ENCODE assay signal across 9 mouse cellular contexts in the genomic region with DNA sequence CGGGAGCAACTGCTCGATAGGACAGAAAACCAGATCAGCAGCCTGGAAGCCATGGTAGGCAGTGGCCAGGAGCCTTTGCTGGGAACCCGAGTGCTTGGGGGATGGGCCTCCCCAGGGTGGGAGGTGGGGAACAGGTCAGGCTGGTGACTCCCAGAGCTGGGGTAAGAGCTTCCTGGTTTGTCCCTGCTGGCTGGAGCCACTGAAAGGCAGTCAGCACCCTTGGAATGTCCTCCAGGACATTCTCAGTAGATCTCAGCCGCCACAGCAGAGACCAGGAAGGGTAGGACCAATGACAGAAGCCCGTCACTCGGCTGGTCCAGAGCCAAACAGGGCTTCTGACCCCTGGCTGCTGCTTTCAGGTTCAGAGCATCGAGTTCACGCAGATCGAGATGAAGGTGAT. TPM values are rescaled to one million over a fixed set of nuclear protein-coding genes. Genes with fewer than 3 reads are reported as not detected.
DNase-seq lines count a peak whose midpoint lies in the region; ATAC-seq lines count a peak whose summit lies in the region.
"Had no signal": no experiment of that assay in that cellular context is flagged by ENCODE, and none has a peak within 500 bp of the region (broad histone marks: within the 10 kb centered on the region; RNA-seq: fewer than 3 reads in every experiment).

No protein-coding gene starts in this region.

- peaks cover 28% of the 10 kb centered on the region for H3K4me1 ChIP-seq in hindbrain, embryonic 12.5 days
- peaks cover 26% of the 10 kb centered on the region for H3K4me1 ChIP-seq in hindbrain, embryonic 14.5 days (replicated peaks; ENCODE audit: control insufficient read depth, insufficient read depth, low read length)
- peaks cover 37% of the 10 kb centered on the region for H3K4me1 ChIP-seq in embryonic facial prominence, embryonic 10.5 days
- peaks cover 33% of the 10 kb centered on the region for H3K4me1 ChIP-seq in liver, embryonic 12.5 days

- H3K9me3 ChIP-seq in hindbrain, embryonic 12.5 days (replicated peaks) = no peaks in the 10 kb centered on the region
- H3K9me3 ChIP-seq in hindbrain, embryonic 14.5 days (ENCODE audit: control insufficient read depth, low read length) = no peaks in the 10 kb centered on the region
- H3K9me3 ChIP-seq in embryonic facial prominence, embryonic 10.5 days = no peaks in the 10 kb centered on the region
- no peaks in the 10 kb centered on the region for H3K9me3 ChIP-seq in liver, embryonic 12.5 days (replicated peaks)

- no peaks in the 10 kb centered on the region for H3K27me3 ChIP-seq in hindbrain, embryonic 12.5 days
- H3K27me3 ChIP-seq in hindbrain, embryonic 14.5 days (ENCODE audit: control insufficient read depth, insufficient read depth, low read length) = no peaks in the 10 kb centered on the region
- H3K27me3 ChIP-seq in embryonic facial prominence, embryonic 10.5 days (replicated peaks; ENCODE audit: low read depth, poor library complexity, severe bottlenecking) = no peaks in the 10 kb centered on the region
- H3K27me3 ChIP-seq in liver, embryonic 12.5 days (replicated peaks) = no peaks in the 10 kb centered on the region

- no peak overlapping the region for H3K4me3 ChIP-seq in hindbrain, embryonic 12.5 days
- H3K4me3 ChIP-seq in hindbrain, embryonic 14.5 days (replicated peaks; ENCODE audit: low read length) = no peak overlapping the region
- H3K4me3 ChIP-seq in embryonic facial prominence, embryonic 10.5 days = peak overlapping the region; percentile 85; the same call in 1 of the 2 replicates
- 0 out of 2 replicates have a peak overlapping the region, but pooled peaks have one; percentile 92 for H3K4me3 ChIP-seq in liver, embryonic 12.5 days

- H3K27ac ChIP-seq in hindbrain, embryonic 12.5 days = no peak overlapping the region
- H3K27ac ChIP-seq in hindbrain, embryonic 14.5 days = no peak overlapping the region
- H3K27ac ChIP-seq in embryonic facial prominence, embryonic 10.5 days (replicated peaks) = no peak overlapping the region
- H3K27ac ChIP-seq in liver, embryonic 12.5 days = no peak overlapping the region

- no peak overlapping the region for H3K9ac ChIP-seq in hindbrain, embryonic 12.5 days
- no peak overlapping the region for H3K9ac ChIP-seq in hindbrain, embryonic 14.5 days
- H3K9ac ChIP-seq in liver, embryonic 12.5 days = peak overlapping the region; percentile 87; the same call in 1 of the 2 replicates

- H3K4me2 ChIP-seq in hindbrain, embryonic 12.5 days (replicated peaks) = peak overlapping the region; percentile 85; the same call in 1 of the 2 replicates
- no peak overlapping the region for H3K4me2 ChIP-seq in hindbrain, embryonic 14.5 days (replicated peaks)
- peak overlapping the region; percentile 92 for H3K4me2 ChIP-seq in liver, embryonic 12.5 days

- H3K36me3 ChIP-seq in hindbrain, embryonic 12.5 days = peaks cover 48% of the 10 kb centered on the region
- H3K36me3 ChIP-seq in hindbrain, embryonic 14.5 days (replicated peaks; ENCODE audit: control insufficient read depth, insufficient read depth) = peaks cover 44% of the 10 kb centered on the region
- H3K36me3 ChIP-seq in embryonic facial prominence, embryonic 10.5 days (replicated peaks) = peaks cover 55% of the 10 kb centered on the region
- peaks cover 48% of the 10 kb centered on the region for H3K36me3 ChIP-seq in liver, embryonic 12.5 days

- 93% methylated on average over 9 of the region's 9 CpGs for WGBS in hindbrain, embryonic 12.5 days
- 91% methylated on average over 9 of the region's 9 CpGs for WGBS in hindbrain, embryonic 14.5 days
- WGBS in embryonic facial prominence, embryonic 10.5 days = 87% methylated on average over 9 of the region's 9 CpGs
- WGBS in liver, embryonic 12.5 days (ENCODE audit: insufficient replicate concordance) = 79% methylated on average over 9 of the region's 9 CpGs

- no peak for DNase-seq in hindbrain, embryonic 14.5 days (ENCODE audit: low spot score)
- DNase-seq in embryonic facial prominence, embryonic 10.5 days (ENCODE audit: low spot score) = no peak
- peak; percentile 76 for DNase-seq in kidney, adult 11 months
- DNase-seq in adrenal gland, adult 8-10 months = no peak
- no peak for DNase-seq in ovary, postnatal 10 days (ENCODE audit: low spot score)
- DNase-seq in left cerebral cortex, adult 8-10 months (ENCODE audit: low spot score in 2 of 2) = no peak
- DNase-seq: right cerebral cortex, postnatal 25 days had no signal

- no peak for ATAC-seq in hindbrain, embryonic 12.5 days (ENCODE audit: low FRiP score)
- ATAC-seq in hindbrain, embryonic 14.5 days (ENCODE audit: low FRiP score) = no peak
- ATAC-seq in liver, embryonic 12.5 days = no peak

RNA-seq across cellular contexts. Expression of a gene that starts 2.4 kb away (rescaled TPM):
- 91.7 and 99.3 TPM in 2 replicates for polyA plus RNA-seq in hindbrain, embryonic 12.5 days (2016; fragmentation: Nextera tagmentation; extraction: Ambion mirVana)
- 91.1 and 95.5 TPM in 2 replicates for polyA plus RNA-seq in hindbrain, embryonic 14.5 days (2014; fragmentation: Nextera tagmentation; extraction: Ambion mirVana)
- 117 and 120 TPM in 2 replicates for polyA plus RNA-seq in embryonic facial prominence, embryonic 10.5 days (2016; fragmentation: Nextera tagmentation; extraction: Ambion mirVana)
- polyA plus RNA-seq in liver, embryonic 12.5 days (2016; fragmentation: Nextera tagmentation; extraction: Ambion mirVana) = 45.9 and 48.6 TPM in 2 replicates
- 10 to 100 TPM; 36.1 to 46.8 (median 45.7) TPM for total RNA-seq in adrenal gland, adult 8-10 months (2022)
- total RNA-seq in left cerebral cortex, adult 8-10 months (2022) = 10 to 100 TPM; 39.5 to 43.1 (median 41.9) TPM

RNA-seq across cellular contexts. Expression of a gene that starts 26.9 kb away (rescaled TPM):
- 10.6 TPM in 2 replicates for polyA plus RNA-seq in hindbrain, embryonic 12.5 days (2016; fragmentation: Nextera tagmentation; extraction: Ambion mirVana)
- polyA plus RNA-seq in hindbrain, embryonic 14.5 days (2014; fragmentation: Nextera tagmentation; extraction: Ambion mirVana) = 13.7 and 14.4 TPM in 2 replicates
- polyA plus RNA-seq in embryonic facial prominence, embryonic 10.5 days (2016; fragmentation: Nextera tagmentation; extraction: Ambion mirVana) = 9.6 and 11.0 TPM in 2 replicates
- 6.2 and 7.0 TPM in 2 replicates for polyA plus RNA-seq in liver, embryonic 12.5 days (2016; fragmentation: Nextera tagmentation; extraction: Ambion mirVana)
- total RNA-seq in adrenal gland, adult 8-10 months (2022) = 10 to 100 TPM in 3 of 4 experiments, 1 to 10 TPM in 1; 9.3 to 39.2 (median 25.4) TPM
- total RNA-seq in left cerebral cortex, adult 8-10 months (2022) = 100 to 1,000 TPM; 214 to 238 (median 219) TPM

Comparison
In these comparisons a context has a peak if more than half of its experiments do, and no peak if none do; other contexts are left out.
1. H3K4me3 ChIP-seq: peak in embryonic facial prominence, embryonic 10.5 days (single experiment) and liver, embryonic 12.5 days (single experiment); none in hindbrain, embryonic 12.5 days (single experiment) and hindbrain, embryonic 14.5 days (single experiment).